Mouse (Mus musculus): ENCODE results near the gene Mme. TPM values are rescaled to one million over a fixed set of nuclear protein-coding genes. Genes with fewer than 3 reads are reported as not detected.

The Mme gene
- polyA plus RNA-seq, 1 experiment: 1.4 TPM

DNA sequence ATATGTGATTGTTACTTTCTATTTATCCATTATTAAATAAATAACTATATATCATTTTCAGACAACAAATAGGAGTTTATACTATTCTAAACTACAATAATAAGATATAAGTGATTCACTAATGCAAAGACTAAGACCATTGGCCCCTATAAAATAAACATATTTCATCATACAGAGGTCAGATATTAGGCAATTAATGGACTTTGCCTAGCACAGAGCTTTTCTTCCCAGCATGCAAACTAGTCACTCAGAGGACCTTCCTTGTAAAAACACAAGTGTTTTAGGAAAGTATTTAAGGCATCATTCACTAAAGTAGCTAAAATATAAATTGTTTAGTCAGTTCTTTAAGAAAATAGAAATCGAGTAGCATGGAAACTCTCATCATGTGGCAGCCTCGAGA lies 149.4 kb downstream of the Mme start:
- no peak for DNase-seq
- Histone ChIP-seq H3K4me1 (replicated peaks; ENCODE audit: control insufficient read depth, insufficient read depth, low read length) (no peaks in the 10 kb centered on the region), H3K27me3 (ENCODE audit: control insufficient read depth, insufficient read depth, low read length) (no peaks in the 10 kb centered on the region), H3K4me3 (ENCODE audit: control insufficient read depth, insufficient read depth, low read length) (no peak overlapping the region), H3K27ac (ENCODE audit: control insufficient read depth, insufficient read depth, low read length) (no peak overlapping the region), H3K36me3 (ENCODE audit: control insufficient read depth, insufficient read depth, low read length) (no peaks in the 10 kb centered on the region)
- no peak for TF ChIP-seq CTCF (IDR thresholded peaks at IDR 0.05; ENCODE audit: borderline replicate concordance, control insufficient read depth, extremely low read depth, insufficient read depth, low read length, poor library complexity)
- TF ChIP-seq POLR2A (IDR thresholded peaks at IDR 0.05; ENCODE audit: control insufficient read depth, extremely low read depth, insufficient read depth, low read length, poor library complexity): no peak
- 78% methylated on average over 2 of the region's 2 CpGs for whole genome bisulfite sequencing

DNA sequence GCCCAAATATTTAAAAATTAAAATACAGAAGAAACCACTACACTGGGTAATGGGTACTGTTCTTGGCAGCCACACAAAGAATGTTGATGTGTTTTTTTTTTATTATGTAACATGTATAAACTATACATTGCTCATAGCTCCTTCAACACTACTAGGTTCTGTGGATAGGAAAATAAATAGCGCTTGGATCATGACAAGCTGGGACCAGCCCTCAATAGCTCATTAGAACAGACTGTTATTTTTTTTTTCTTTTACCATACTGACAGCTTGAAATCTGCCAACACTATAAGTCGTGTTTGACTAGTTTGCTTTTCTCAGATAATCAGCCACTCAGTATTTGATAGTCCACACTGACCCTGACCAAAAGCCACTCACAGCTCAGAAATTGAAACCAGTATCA lies 150.0 kb downstream of the Mme start:
- no peak for TF ChIP-seq CTCF (IDR thresholded peaks at IDR 0.05; ENCODE audit: borderline replicate concordance, control insufficient read depth, extremely low read depth, insufficient read depth, low read length, poor library complexity)
- TF ChIP-seq POLR2A (IDR thresholded peaks at IDR 0.05; ENCODE audit: control insufficient read depth, extremely low read depth, insufficient read depth, low read length, poor library complexity): no peak
- Histone ChIP-seq H3K4me1 (replicated peaks; ENCODE audit: control insufficient read depth, insufficient read depth, low read length) (no peaks in the 10 kb centered on the region), H3K27ac (ENCODE audit: control insufficient read depth, insufficient read depth, low read length) (no peak overlapping the region), H3K27me3 (ENCODE audit: control insufficient read depth, insufficient read depth, low read length) (no peaks in the 10 kb centered on the region), H3K36me3 (ENCODE audit: control insufficient read depth, insufficient read depth, low read length) (no peaks in the 10 kb centered on the region), H3K4me3 (ENCODE audit: control insufficient read depth, insufficient read depth, low read length) (no peak overlapping the region)
- DNase-seq: no peak
- 86% methylated on average over 2 of the region's 2 CpGs for WGBS

DNA sequence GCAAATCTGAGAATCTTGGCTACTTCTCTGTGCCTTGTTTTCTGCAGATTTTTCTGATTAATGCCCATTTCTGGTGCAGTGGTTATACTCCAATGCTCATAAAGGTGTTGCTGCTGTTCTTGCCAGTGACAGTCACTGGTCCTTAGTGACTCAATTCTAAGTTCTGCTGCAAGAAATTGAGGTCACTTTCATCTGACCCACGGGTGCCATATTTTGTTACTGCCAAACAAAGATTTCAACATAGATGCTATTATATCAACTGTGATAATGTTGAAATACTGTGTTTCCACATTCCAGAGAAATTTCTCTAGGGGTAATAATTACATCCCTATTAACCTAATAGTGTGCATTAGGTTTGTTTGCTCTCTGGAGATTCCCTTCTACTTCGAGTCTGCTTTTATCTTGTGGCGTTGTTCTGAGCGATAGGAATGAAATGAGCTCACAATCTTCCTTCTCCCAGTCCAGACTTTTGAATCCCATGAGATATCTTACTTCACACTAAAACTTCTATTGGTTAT lies 153.1 kb downstream of the Mme start:
- TF ChIP-seq CTCF (IDR thresholded peaks at IDR 0.05; ENCODE audit: borderline replicate concordance, control insufficient read depth, extremely low read depth, insufficient read depth, low read length, poor library complexity) (no peak), POLR2A (IDR thresholded peaks at IDR 0.05; ENCODE audit: control insufficient read depth, extremely low read depth, insufficient read depth, low read length, poor library complexity) (no peak)
- no peaks in the 10 kb centered on the region for H3K27me3 ChIP-seq (ENCODE audit: control insufficient read depth, insufficient read depth, low read length)

DNA sequence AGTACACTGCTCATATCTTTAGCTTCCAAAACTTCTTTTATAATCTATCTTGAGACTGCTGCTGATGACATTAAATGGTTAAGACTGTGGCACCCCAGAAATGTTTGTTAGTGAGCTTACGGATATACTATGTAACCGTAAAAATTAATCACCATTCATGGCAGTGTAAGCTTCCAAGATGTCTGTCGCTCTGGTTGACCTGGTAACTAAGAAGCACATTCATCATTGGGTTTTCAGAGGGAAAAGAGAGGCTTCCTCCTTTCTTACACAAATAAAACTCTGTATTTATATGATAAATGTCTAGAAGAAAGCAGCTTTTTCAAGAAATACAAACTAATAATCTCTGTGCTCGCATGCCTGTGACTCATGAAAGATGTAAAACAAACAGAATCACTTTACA lies 156.8 kb downstream of the Mme start:
- Histone ChIP-seq H3K36me3 (ENCODE audit: control insufficient read depth, insufficient read depth, low read length) (no peaks in the 10 kb centered on the region), H3K27ac (ENCODE audit: control insufficient read depth, insufficient read depth, low read length) (no peak overlapping the region), H3K4me3 (ENCODE audit: control insufficient read depth, insufficient read depth, low read length) (no peak overlapping the region), H3K27me3 (ENCODE audit: control insufficient read depth, insufficient read depth, low read length) (no peaks in the 10 kb centered on the region), H3K4me1 (replicated peaks; ENCODE audit: control insufficient read depth, insufficient read depth, low read length) (no peaks in the 10 kb centered on the region)
- 97% methylated on average over 4 of the region's 4 CpGs for WGBS
- DNase-seq: no peak
- TF ChIP-seq POLR2A (IDR thresholded peaks at IDR 0.05; ENCODE audit: control insufficient read depth, extremely low read depth, insufficient read depth, low read length, poor library complexity): no peak

More for the DNA sequence above, 153.1 kb downstream of the Mme start:
- no peak for DNase-seq
- Histone ChIP-seq H3K36me3 (ENCODE audit: control insufficient read depth, insufficient read depth, low read length) (no peaks in the 10 kb centered on the region), H3K4me3 (ENCODE audit: control insufficient read depth, insufficient read depth, low read length) (no peak overlapping the region), H3K27ac (ENCODE audit: control insufficient read depth, insufficient read depth, low read length) (no peak overlapping the region), H3K4me1 (replicated peaks; ENCODE audit: control insufficient read depth, insufficient read depth, low read length) (no peaks in the 10 kb centered on the region)
- 95% methylated on average over 4 of the region's 4 CpGs for WGBS

DNA sequence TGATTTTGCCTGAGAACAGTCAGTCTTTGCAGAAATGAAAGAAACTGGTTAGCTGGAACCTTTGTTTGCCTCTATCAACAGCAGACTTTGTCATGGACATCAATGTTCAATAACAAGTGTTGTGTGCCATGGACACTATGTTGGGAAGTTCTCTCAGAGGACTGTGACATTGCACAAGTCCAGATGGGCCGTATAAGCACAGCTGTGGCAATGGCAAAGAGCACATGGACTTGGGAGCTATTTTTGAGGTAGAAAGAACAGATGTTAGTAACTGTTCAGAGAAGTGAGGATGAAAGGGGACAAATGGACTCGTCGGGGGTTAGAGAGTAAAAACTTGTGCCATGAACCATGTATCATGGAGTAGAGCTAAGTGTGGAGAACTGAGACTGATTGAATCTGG lies 165.1 kb downstream of the Mme start:
- no peak overlapping the region for H3K27ac ChIP-seq (ENCODE audit: control insufficient read depth, insufficient read depth, low read length)
- 92% methylated on average over 3 of the region's 3 CpGs for WGBS
- no peak overlapping the region for H3K4me3 ChIP-seq (ENCODE audit: control insufficient read depth, insufficient read depth, low read length)
- TF ChIP-seq CTCF (IDR thresholded peaks at IDR 0.05; ENCODE audit: borderline replicate concordance, control insufficient read depth, extremely low read depth, insufficient read depth, low read length, poor library complexity): no peak
- TF ChIP-seq POLR2A (IDR thresholded peaks at IDR 0.05; ENCODE audit: control insufficient read depth, extremely low read depth, insufficient read depth, low read length, poor library complexity): no peak
- H3K27me3 ChIP-seq (ENCODE audit: control insufficient read depth, insufficient read depth, low read length): no peaks in the 10 kb centered on the region
- DNase-seq: no peak
- H3K4me1 ChIP-seq (replicated peaks; ENCODE audit: control insufficient read depth, insufficient read depth, low read length): no peaks in the 10 kb centered on the region
- H3K36me3 ChIP-seq (ENCODE audit: control insufficient read depth, insufficient read depth, low read length): no peaks in the 10 kb centered on the region

DNA sequence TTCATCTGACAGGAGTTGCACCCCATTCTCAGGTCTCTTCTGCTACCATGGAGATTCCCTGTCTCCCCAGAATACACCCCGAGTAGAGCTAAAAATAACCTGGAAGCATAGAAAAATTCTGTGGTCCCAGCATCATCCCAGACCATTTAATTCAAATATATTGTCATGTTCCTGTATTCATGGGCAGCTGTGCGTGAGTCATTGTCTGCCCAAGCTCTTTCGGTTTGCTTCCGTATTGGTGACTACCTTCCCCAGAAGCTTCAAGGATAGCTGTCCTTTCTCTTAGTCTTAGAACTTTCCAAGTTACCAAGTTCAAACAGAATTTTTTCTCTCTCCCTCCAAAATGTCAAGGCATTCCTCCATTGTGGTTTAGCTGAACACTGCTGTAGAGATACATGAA lies 169.7 kb downstream of the Mme start:
- no peaks in the 10 kb centered on the region for H3K27me3 ChIP-seq (ENCODE audit: control insufficient read depth, insufficient read depth, low read length)
- H3K4me1 ChIP-seq (replicated peaks; ENCODE audit: control insufficient read depth, insufficient read depth, low read length): no peaks in the 10 kb centered on the region
- H3K27ac ChIP-seq (ENCODE audit: control insufficient read depth, insufficient read depth, low read length): no peak overlapping the region
- 89% methylated on average over 4 of the region's 4 CpGs for WGBS
- TF ChIP-seq CTCF (IDR thresholded peaks at IDR 0.05; ENCODE audit: borderline replicate concordance, control insufficient read depth, extremely low read depth, insufficient read depth, low read length, poor library complexity) (no peak), POLR2A (IDR thresholded peaks at IDR 0.05; ENCODE audit: control insufficient read depth, extremely low read depth, insufficient read depth, low read length, poor library complexity) (no peak)
- H3K4me3 ChIP-seq (ENCODE audit: control insufficient read depth, insufficient read depth, low read length): no peak overlapping the region
- DNase-seq: no peak
- H3K36me3 ChIP-seq (ENCODE audit: control insufficient read depth, insufficient read depth, low read length): no peaks in the 10 kb centered on the region

DNA sequence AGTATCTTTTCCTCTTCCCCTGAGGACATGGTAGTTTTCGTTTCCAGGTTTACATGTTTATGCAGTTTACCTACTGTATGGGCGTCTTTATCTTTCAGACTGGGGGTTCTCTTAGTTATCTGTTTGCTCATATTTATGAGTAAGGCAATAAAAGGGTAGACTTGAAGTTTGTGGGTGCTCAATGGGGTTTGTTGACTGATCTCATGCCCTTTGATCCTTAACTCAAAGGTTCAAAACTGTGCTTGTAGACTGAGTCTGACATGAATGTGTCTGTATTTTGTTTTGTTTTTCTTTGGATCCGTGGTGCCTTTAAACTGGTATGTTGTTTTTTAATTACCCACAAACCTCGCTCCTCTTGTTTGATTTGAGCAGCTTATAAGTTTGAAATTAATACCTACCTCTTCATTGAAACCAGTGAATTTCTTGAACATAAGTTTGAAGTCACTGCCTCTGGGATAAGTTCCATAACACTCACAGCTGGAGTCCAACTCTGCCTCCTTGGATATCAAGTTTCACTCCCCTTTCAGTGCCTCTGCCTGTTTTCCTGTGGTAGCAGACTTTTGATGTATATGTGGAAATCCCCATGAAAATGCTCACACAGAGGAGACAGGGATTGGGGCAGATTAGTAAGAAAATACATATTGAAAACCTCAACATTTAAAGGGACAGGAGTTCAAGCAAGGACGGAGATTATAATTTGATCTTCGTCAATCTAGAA lies 171.0 kb downstream of the Mme start:
- Histone ChIP-seq H3K4me3 (ENCODE audit: control insufficient read depth, insufficient read depth, low read length) (no peak overlapping the region), H3K36me3 (ENCODE audit: control insufficient read depth, insufficient read depth, low read length) (no peaks in the 10 kb centered on the region), H3K27ac (ENCODE audit: control insufficient read depth, insufficient read depth, low read length) (no peak overlapping the region), H3K4me1 (replicated peaks; ENCODE audit: control insufficient read depth, insufficient read depth, low read length) (no peaks in the 10 kb centered on the region), H3K27me3 (ENCODE audit: control insufficient read depth, insufficient read depth, low read length) (no peaks in the 10 kb centered on the region)
- no peak for DNase-seq
- WGBS: 86% methylated on average over 6 of the region's 6 CpGs
- no peak for TF ChIP-seq CTCF (IDR thresholded peaks at IDR 0.05; ENCODE audit: borderline replicate concordance, control insufficient read depth, extremely low read depth, insufficient read depth, low read length, poor library complexity)
- TF ChIP-seq POLR2A (IDR thresholded peaks at IDR 0.05; ENCODE audit: control insufficient read depth, extremely low read depth, insufficient read depth, low read length, poor library complexity): no peak
